Mouse (Mus musculus) kidney, adult 9 months (tissue): Measurements from ENCODE around the gene Tbce.
"Not testable (repeated sequence)": the region's sequence is repeated elsewhere in the genome, so short reads cannot be mapped to it uniquely, and the experiment has no call there.

ENCODE experiments used
- DNase-seq: peaks from one replicate; pipeline ENCODE4 v3.0.0; 2022

Gene Tbce

GRCm38 (mm10) chr13:14039292-14039965 is at the start of gene Tbce:
Gene Tbce (minus strand): TSS chr13:14039638.
- peak; percentile 94 for DNase-seq

- DNase-seq = no peak
These were observed 49.2 kb upstream of the Tbce start for GRCm38 (mm10) chr13:14088669-14089068.

GRCm38 (mm10) chr13:14075326-14075725 is 35.9 kb upstream of the Tbce start:
- no peak for DNase-seq

GRCm38 (mm10) chr13:14074371-14074770 is 34.9 kb upstream of the Tbce start:
- no peak for DNase-seq

- peak; percentile 23 for DNase-seq
These were observed 29.9 kb upstream of the Tbce start for GRCm38 (mm10) chr13:14069291-14069690.

- no peak for DNase-seq
These were observed 28.6 kb upstream of the Tbce start for GRCm38 (mm10) chr13:14068035-14068434.

GRCm38 (mm10) chr13:14065701-14066100 is 26.3 kb upstream of the Tbce start:
- no peak for DNase-seq

GRCm38 (mm10) chr13:14065028-14065380 is 25.6 kb upstream of the Tbce start:
- no peak for DNase-seq

- peak; percentile 56 for DNase-seq
These were observed 25.0 kb upstream of the Tbce start for GRCm38 (mm10) chr13:14064341-14065027.

GRCm38 (mm10) chr13:14063942-14064271 is 24.5 kb upstream of the Tbce start:
- DNase-seq = no peak

GRCm38 (mm10) chr13:14063013-14063941 is 23.8 kb upstream of the Tbce start, which contains the start of the genes Arid4b and Ggps1:
Gene Arid4b (plus strand): TSS chr13:14063232.
Gene Ggps1 (minus strand): TSS chr13:14063488.
- DNase-seq = peak; percentile 99

GRCm38 (mm10) chr13:14062209-14063012 is 23.0 kb upstream of the Tbce start:
- DNase-seq = no peak

- DNase-seq = no peak
These were observed 20.1 kb upstream of the Tbce start for GRCm38 (mm10) chr13:14059582-14059981.

- DNase-seq = no peak
These were observed 17.4 kb upstream of the Tbce start for GRCm38 (mm10) chr13:14056801-14057200.

GRCm38 (mm10) chr13:14049878-14050277 is 10.4 kb upstream of the Tbce start:
- no peak for DNase-seq

- no peak for DNase-seq
These were observed 5.1 kb upstream of the Tbce start for GRCm38 (mm10) chr13:14044521-14044920.

GRCm38 (mm10) chr13:14043851-14044250 is 4.4 kb upstream of the Tbce start:
- DNase-seq = no peak

GRCm38 (mm10) chr13:14040186-14040585 is 748 bp upstream of the Tbce start:
- DNase-seq = peak; percentile 36

- no peak for DNase-seq
These were observed 537 bp downstream of the Tbce start for GRCm38 (mm10) chr13:14038911-14039291.

- no peak for DNase-seq
These were observed 3.4 kb downstream of the Tbce start for GRCm38 (mm10) chr13:14035875-14036630.

GRCm38 (mm10) chr13:14035352-14035751 is 4.1 kb downstream of the Tbce start:
- not testable (repeated sequence) for DNase-seq

GRCm38 (mm10) chr13:14034073-14034348 is 5.4 kb downstream of the Tbce start:
- peak; percentile 16 for DNase-seq
